Mouse (Mus musculus) erythroid progenitor cell, adult 5-6 weeks (primary cell): ENCODE results near the gene Kat8. TPM values are rescaled to one million over a fixed set of nuclear protein-coding genes. Genes with fewer than 3 reads are reported as not detected.
"Not testable (repeated sequence)": the region's sequence is repeated elsewhere in the genome, so short reads cannot be mapped to it uniquely, and the experiment has no call there.

Source experiments
- ATAC-seq: replicated peaks from 2 replicates; pipeline ENCODE4 v1.8.0; 2016; ENCODE audit warnings: moderate number of reproducible peaks, mild to moderate bottlenecking, moderate TSS enrichment, inconsistent platforms; ENCODE audit not compliant: poor library complexity, low FRiP score, severe bottlenecking
- total RNA-seq, 2 experiments: library from RNA; stranded (forward) in 1 of 2; stranded (reverse) in 1 of 2; fragments of 150-400 nt in 1 of 2; fragments of 186-747, 209-891 nt in 1 of 2; gene quantifications; 2 replicates each; pipeline versions ENCODE4 v1.2.3 to v1.2.4; 2015 to 2017; ENCODE audit warnings: low replicate concordance in 2 of 2

Kat8 gene
- total RNA-seq, 2 experiments from 2014 or later: 8.0 to 12.9 TPM

GRCm38 (mm10) chr7:127928596-127928995 lies 16.3 kb downstream of the Kat8 start:
- no peak for ATAC-seq

- ATAC-seq: no peak
Measured at GRCm38 (mm10) chr7:127929923-127930322, 17.6 kb downstream of the Kat8 start, which contains the start of gene Prss8. TSS of gene Prss8 (minus strand) at chr7:127930104.

GRCm38 (mm10) chr7:127930636-127931035 lies 18.3 kb downstream of the Kat8 start:
- ATAC-seq: no peak

GRCm38 (mm10) chr7:127931351-127932135 lies 19.2 kb downstream of the Kat8 start:
- no peak for ATAC-seq

- no peak for ATAC-seq
Measured at GRCm38 (mm10) chr7:127932273-127933031, 20.1 kb downstream of the Kat8 start.

- ATAC-seq: no peak
Measured at GRCm38 (mm10) chr7:127934075-127934474, 21.8 kb downstream of the Kat8 start.

GRCm38 (mm10) chr7:127935028-127935722 lies 22.9 kb downstream of the Kat8 start:
- peak; percentile 98 for ATAC-seq

- 0 out of 2 replicates have a peak, but pooled peaks have one; percentile 4 for ATAC-seq
Measured at GRCm38 (mm10) chr7:127935748-127936159, 23.4 kb downstream of the Kat8 start.

GRCm38 (mm10) chr7:127936216-127936884 lies 24.0 kb downstream of the Kat8 start:
- no peak for ATAC-seq

- not testable (repeated sequence) for ATAC-seq
Measured at GRCm38 (mm10) chr7:127942097-127942496, 29.8 kb downstream of the Kat8 start.

GRCm38 (mm10) chr7:127944614-127945013 lies 32.3 kb downstream of the Kat8 start:
- no peak for ATAC-seq

- no peak for ATAC-seq
Measured at GRCm38 (mm10) chr7:127946470-127947023, 34.2 kb downstream of the Kat8 start, which contains the start of gene Prss36. TSS of gene Prss36 (minus strand) at chr7:127946725.

- no peak for ATAC-seq
Measured at GRCm38 (mm10) chr7:127952864-127953581, 40.7 kb downstream of the Kat8 start.

GRCm38 (mm10) chr7:127959364-127959763 lies 47.0 kb downstream of the Kat8 start:
- ATAC-seq: no peak

GRCm38 (mm10) chr7:127966371-127966918 lies 54.1 kb downstream of the Kat8 start:
- ATAC-seq: peak; percentile 18

- peak; percentile 89 for ATAC-seq
Measured at GRCm38 (mm10) chr7:127967004-127967921, 54.9 kb downstream of the Kat8 start, which contains the start of gene Fus. TSS of gene Fus (plus strand) at chr7:127967457.
